Mouse (Mus musculus): Measurements from ENCODE around the gene Gm2696.

- TF ChIP-seq CTCF (conservative IDR thresholded peaks at IDR 0.05 in 1 of 2, IDR thresholded peaks at IDR 0.05 in 1 of 2; ENCODE audit: low read depth in 2 of 2, low read length in 2 of 2) (no peak), GABPA (IDR thresholded peaks at IDR 0.05; ENCODE audit: insufficient replicate concordance, low read depth, low read length) (no peak), RCOR1 (conservative IDR thresholded peaks at IDR 0.05; ENCODE audit: low read depth, low read length) (no peak), TCF12 (IDR thresholded peaks at IDR 0.05; ENCODE audit: low read depth, low read length) (no peak), USF1 (IDR thresholded peaks at IDR 0.05; ENCODE audit: low read depth, low read length) (no peak), ETS1 (conservative IDR thresholded peaks at IDR 0.05; ENCODE audit: low read depth, low read length) (no peak), ZMIZ1 (IDR thresholded peaks at IDR 0.05; ENCODE audit: low read depth, low read length) (no peak), POLR2A (IDR thresholded peaks at IDR 0.05; ENCODE audit: low read depth, low read length) (no peak), MAFK (IDR thresholded peaks at IDR 0.05; ENCODE audit: insufficient replicate concordance, low read length) (no peak), USF2 (conservative IDR thresholded peaks at IDR 0.05; ENCODE audit: low read depth, low read length) (no peak), MEF2A (IDR thresholded peaks at IDR 0.05; ENCODE audit: borderline replicate concordance, low read depth, low read length) (no peak), EP300 (IDR thresholded peaks at IDR 0.05; ENCODE audit: low read length) (no peak), ZC3H11A (IDR thresholded peaks at IDR 0.05; ENCODE audit: low read depth, low read length) (no peak), KAT2A (IDR thresholded peaks at IDR 0.05; ENCODE audit: insufficient replicate concordance, low read length) (no peak)
These were observed 2.7 kb upstream of the Gm2696 start, which contains the start of gene Gm9507 for GRCm38 (mm10) chr10:77811743-77812142.
